Mouse (Mus musculus) brown adipose tissue, adult 24 weeks (tissue): Measurements from ENCODE around the gene Nek11. TPM values are rescaled to one million over a fixed set of nuclear protein-coding genes. Genes with fewer than 3 reads are reported as not detected.

Experiments
- H3K27ac ChIP-seq: fragments of 200-500 bp; replicated peaks from 2 replicates; pipeline ENCODE4 v1.5.1; 2012; ENCODE audit warnings: low read depth, mild to moderate bottlenecking, low read length
- H3K4me1 ChIP-seq: fragments of 200-500 bp; 2 replicates; pipeline ENCODE4 v1.6.1; 2012; ENCODE audit warnings: low read length, mixed read lengths; ENCODE audit not compliant: control insufficient read depth, insufficient read depth, insufficient read length
- H3K4me3 ChIP-seq: fragments of 200-500 bp; 2 replicates; pipeline ENCODE4 v1.5.1; 2012; ENCODE audit warnings: low read depth, mild to moderate bottlenecking, low read length, moderate library complexity; ENCODE audit not compliant: insufficient read depth
- polyA plus RNA-seq: library from polyadenylated mRNA; stranded (reverse); fragments of >200 nt; gene quantifications from 2 replicates; pipeline ENCODE4 v1.2.4, GENCODE M21; 2012; ENCODE audit not compliant: missing spikeins, insufficient read depth, insufficient read length

The Nek11 gene
- polyA plus RNA-seq, 1 experiment: not detected

DNA sequence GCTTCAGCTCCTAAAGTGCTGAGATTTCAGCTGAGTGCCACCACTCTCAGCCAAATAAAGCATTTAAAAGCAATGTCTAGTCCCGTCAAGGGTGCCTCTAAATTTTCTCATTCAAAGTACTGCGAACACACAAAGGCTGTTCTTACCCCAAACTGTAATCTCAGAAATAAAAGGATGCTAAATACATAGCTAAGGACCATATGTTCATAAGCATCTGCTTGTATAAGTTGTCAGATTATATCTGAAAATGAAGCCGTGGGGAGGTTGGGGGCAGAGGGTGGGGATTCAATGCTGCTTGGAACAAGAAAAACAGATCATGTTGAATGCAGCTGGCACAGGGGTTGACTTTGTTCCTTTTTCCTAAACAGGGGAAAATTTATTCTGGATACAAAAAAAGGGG, 120.4 kb downstream of the Nek11 start:
- H3K4me1 ChIP-seq: no peaks in the 10 kb centered on the region

DNA sequence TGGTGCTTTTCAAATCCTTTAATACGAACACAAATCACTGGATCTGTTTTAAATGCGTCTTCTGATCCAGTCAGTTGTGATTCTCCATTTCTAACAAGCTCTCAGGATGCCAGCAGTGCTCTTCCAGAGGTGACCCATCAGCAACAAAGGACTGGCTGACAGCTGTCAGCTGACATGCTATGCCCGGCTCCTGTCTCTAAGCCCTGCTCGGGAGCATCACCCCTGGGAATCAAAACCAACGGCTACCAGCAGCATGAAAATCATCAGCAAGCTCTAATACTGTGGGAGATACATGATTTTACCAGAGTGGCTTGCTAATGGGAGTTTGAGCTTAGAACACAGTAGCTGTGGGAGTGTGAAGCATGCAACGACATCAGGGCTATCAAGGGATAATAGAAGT, 121.0 kb downstream of the Nek11 start:
- Histone ChIP-seq H3K4me1 (no peaks in the 10 kb centered on the region), H3K27ac (no peak overlapping the region), H3K4me3 (no peak overlapping the region)

More for the DNA sequence above, 120.4 kb downstream of the Nek11 start:
- Histone ChIP-seq H3K27ac (no peak overlapping the region), H3K4me3 (no peak overlapping the region)

DNA sequence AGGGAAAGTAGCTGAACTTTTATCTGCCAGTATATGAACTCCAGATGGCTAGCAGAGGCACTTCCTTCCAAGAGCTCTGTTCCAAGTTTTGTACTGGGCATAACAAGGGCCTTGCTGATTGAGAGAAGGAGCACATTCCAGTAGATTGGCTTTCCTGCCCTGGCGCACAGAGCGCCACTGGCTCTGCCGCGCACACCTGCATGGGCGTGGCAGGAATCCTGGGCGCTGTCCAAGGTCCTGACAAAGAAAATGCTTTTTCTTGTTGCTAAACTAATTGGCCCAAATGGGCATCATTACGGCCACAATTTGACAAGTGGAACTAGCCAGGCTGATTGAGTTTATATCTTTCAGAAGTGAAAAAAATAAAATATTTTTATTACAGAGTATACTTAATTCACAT, 123.1 kb downstream of the Nek11 start:
- no peak overlapping the region for H3K4me3 ChIP-seq
- H3K4me1 ChIP-seq: no peaks in the 10 kb centered on the region
- H3K27ac ChIP-seq: no peak overlapping the region

DNA sequence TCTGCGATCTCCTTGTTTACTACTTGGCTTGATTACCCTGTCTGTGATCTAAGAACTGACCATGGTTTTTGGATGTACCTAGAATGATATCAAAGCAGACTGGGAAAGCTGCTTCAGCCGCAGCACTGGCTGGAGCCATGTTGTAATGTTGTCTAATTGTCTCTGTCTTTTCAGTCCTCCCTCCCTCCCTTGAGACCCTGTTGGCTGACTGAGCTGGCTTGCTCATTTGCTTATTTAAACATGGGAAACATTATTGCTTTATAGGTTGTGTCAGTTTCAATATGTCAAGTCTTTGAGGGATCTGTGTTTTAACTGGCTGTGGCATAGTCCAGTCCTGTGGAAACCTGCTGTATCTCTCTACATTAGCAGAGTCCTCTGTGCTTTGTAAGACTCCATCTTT, 132.2 kb downstream of the Nek11 start:
- Histone ChIP-seq H3K4me3 (no peak overlapping the region), H3K27ac (no peak overlapping the region), H3K4me1 (no peaks in the 10 kb centered on the region)

DNA sequence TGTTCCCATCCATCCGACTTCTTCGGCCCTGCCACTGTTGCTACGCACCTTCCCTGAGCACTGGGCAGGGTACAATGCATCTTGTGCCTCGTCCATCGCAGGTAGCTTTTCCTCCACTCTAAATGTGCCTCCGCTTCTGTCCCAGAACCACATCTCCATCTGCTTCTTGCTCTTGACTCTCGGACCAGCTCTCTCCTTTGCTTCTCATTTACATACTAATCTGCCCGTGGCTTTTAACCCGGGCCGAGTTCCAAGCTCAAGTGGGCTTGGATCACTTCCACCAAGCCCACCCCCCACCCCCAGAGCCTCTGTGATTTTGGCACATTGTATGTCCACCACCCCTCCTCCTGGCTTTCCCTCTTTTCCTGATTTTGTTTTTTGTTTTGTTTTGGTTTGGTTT, 137.7 kb downstream of the Nek11 start:
- Histone ChIP-seq H3K27ac (no peak overlapping the region), H3K4me1 (no peaks in the 10 kb centered on the region), H3K4me3 (no peak overlapping the region)

DNA sequence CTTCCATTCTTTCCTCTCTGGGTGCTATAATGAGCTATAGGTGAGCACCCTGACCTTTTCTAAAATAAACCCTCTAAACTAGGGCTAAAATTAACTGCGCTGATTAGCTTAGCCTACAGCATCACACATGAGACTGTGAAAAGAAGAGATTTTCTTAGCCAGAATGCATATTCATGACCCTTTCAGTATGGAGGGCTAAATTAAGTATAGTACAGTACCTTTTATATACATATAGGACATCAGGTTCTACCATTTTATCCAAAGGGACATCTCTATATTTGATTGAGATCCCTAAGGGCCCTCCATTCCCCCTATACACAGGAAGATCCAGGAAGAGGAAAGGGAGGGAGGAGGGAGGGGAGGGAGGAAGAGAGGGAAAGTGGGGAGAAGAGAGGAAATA, 141.2 kb downstream of the Nek11 start:
- Histone ChIP-seq H3K4me3 (no peak overlapping the region), H3K27ac (no peak overlapping the region), H3K4me1 (no peaks in the 10 kb centered on the region)

DNA sequence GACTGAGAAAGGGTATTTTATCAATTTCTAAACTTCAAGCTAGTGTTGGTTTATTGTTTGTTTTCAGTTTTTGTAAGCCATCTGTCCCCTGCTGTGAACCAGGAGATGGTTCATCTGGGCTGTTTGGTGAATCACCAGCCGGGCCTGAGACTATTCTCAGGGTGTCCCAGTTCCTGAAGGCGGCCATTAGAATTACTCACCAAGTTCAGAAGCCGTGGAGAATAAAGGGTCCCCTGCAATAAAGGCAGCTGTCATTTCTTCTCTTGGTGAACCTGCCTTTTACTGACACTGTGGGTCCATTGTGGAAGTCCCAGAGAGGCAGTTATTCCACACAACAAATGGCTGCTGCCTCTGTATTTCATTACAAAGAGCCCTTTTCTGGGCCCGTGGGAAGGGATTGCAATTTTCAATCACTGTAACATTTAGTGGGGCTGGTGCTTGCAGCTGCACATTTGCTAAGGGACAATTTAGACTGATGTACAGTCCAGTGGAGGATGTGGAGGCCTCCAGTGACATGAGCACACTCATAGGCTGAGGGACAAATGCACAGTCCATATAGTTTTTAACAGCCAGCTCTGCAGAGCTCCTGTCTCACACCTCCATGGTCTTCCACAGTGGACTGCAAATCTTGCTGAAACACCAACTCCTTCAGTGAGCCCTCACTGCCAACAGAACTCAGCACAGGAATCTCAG, 142.8 kb downstream of the Nek11 start:
- H3K4me1 ChIP-seq: no peaks in the 10 kb centered on the region
- H3K27ac ChIP-seq: no peak overlapping the region
- no peak overlapping the region for H3K4me3 ChIP-seq

DNA sequence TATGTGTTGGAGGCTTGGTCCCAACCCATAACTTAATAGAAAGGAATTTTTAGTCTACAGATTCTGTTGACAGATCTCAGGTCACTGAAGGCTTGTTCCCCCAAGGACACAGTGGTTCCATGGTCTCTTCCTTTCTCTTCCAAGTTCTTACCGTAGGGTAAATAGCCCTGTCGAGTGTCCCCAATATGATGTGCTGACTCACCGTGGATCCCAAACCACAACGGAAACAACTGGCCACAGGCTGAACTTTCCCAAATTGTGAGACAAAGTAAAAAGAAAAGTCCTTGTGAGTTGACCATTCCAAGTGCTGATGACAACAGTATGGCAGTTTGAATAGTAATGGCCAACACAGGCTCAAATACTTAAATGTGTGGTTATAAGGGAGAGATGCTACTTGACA, 144.1 kb downstream of the Nek11 start:
- Histone ChIP-seq H3K4me1 (no peaks in the 10 kb centered on the region), H3K27ac (no peak overlapping the region), H3K4me3 (no peak overlapping the region)

DNA sequence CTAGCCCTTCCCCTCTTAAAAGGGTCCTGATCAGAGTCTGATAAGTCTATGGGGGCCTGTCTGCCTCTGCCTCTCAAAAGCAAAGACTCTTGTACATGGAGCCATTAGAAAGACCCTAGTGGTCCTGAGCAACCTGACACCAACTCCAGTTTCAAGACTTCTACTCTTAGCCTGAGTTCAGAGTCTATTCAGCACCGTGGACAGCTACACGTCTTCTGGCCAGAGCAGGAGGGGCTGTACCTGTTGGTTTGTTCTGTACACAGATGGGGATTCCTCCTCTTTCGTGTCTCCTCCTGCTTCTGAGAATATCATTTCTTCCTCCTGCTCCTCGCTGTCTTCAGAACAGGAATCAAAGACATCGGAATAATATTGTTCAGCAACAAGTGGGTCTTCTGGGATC, 151.3 kb downstream of the Nek11 start:
- H3K4me1 ChIP-seq: no peaks in the 10 kb centered on the region
- H3K27ac ChIP-seq: no peak overlapping the region
- H3K4me3 ChIP-seq: no peak overlapping the region

DNA sequence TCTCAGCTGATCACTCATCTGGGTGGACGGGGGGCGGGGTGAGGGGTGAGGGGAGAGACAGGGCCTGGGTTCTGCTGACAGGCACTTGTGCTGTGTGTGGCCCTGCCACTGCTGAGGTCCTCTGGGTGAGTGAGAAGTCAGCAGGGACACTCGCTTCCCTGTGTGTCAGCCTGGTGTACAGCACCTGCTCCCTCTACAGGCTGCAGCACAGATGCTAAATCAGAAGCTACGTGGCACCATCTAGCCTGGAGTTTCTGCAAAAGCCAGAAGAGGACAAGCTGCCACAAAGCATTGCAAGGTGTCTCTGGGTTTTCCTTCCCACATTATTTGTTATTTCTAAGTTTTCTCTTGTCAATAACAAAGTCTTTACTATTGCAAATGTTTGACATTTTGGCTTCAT, 180.9 kb downstream of the Nek11 start:
- no peak overlapping the region for H3K4me3 ChIP-seq
- H3K4me1 ChIP-seq: no peaks in the 10 kb centered on the region
- H3K27ac ChIP-seq: no peak overlapping the region

DNA sequence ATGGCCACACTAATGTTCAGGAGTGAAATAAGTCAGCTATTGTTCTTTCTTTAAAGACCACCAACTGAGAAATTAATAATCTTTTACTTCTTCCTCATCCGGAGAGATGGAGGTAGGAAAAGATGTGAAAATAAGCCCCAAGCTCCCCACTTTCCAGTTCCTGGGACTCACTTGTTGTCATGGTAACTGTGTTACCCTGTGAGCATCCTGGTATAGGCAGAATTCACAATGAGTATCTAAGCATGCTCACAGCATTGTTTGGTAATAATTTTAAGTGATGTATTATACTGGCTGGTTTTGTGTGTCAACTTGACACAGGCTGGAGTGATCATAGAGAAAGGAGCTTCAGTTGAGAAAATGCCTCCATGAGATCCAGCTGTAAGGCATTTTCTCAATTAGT, 195.0 kb downstream of the Nek11 start:
- no peak overlapping the region for H3K4me3 ChIP-seq
- H3K27ac ChIP-seq: no peak overlapping the region
- H3K4me1 ChIP-seq: no peaks in the 10 kb centered on the region

DNA sequence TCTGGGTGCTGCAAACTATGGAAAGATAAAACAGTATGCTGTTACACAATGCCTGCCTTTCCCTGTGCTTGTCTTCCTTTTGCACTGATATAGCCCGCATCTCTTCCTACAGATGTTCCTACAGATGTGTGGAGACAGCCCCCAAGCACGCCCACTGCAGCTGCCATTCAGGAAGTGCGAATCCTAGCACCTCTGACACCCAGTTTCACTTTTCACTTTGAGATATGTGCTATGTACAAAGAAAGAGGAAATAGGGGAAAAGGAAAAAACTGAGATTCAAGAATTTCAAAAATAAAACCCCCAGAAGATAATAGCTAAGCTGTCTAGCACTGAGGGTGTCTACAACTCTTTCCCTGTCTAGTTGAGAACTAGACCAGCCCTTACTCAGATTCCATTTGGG, 208.6 kb downstream of the Nek11 start:
- Histone ChIP-seq H3K27ac (no peak overlapping the region), H3K4me1 (no peaks in the 10 kb centered on the region), H3K4me3 (no peak overlapping the region)

DNA sequence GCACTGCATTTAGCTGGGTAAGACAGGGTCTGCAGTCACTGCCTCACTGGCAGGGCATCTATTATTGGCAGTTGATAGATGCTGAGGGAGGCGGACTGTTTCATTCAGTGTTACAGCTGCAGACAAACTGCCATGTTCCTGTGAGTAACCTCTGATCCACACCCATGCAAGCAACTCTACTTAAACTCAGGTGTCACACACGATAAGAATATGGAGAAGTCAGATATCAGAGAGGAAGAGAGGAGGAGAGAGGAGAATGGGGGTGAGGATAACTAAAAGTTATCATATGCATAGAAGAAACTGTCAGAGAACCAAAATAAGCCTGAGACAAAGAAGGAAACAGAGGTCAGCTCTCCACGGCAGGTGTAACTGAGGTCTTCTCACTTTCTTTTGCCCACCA, 212.9 kb downstream of the Nek11 start:
- Histone ChIP-seq H3K4me1 (no peaks in the 10 kb centered on the region), H3K4me3 (no peak overlapping the region), H3K27ac (no peak overlapping the region)

DNA sequence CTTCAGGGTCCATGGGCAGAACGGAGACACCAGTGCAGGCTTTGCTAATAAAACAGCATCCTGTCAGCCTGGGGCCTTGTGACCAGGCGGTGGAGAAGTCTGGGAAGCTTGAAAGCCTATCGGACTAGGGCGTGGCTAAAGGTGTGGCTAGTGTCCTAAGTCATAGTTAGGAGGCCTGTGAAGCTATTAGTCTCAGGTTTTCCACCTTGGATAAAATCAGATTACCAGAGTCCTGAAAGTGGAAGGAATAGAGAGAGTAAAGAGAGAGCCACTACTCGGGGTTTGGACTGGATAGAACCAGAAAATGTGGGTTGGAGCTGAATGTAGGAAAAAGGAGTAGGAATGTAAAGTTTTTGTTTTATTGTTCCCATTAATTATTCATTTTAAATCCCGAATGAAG, 250.3 kb downstream of the Nek11 start, which contains the start of gene 1700080E11Rik:
Gene 1700080E11Rik, minus strand, starts transcription at position 101 of the 400 bp plus-strand sequence.
- Histone ChIP-seq H3K4me1 (no peaks in the 10 kb centered on the region), H3K27ac (no peak within 1 kb of the TSS), H3K4me3 (no peak within 1 kb of the TSS)

DNA sequence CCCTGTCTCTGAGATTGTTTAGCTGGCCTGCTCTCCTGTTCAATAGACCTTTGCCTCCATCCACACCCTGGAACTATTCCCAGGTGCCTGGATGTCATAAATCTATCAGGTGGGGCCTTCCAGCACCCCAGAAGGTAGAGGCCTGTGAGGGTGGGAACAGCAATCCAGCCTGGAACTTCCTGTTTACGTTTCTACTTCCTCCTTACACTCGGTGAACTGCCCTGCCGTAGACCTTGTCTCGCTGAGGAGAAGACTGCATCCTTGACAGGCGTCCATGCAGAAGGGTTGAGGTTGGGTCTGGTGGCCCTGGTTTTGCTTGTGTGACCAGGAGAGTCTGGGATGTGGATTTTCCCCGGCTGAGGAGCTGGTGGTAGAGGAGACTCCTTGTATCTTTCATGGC, 256.1 kb downstream of the Nek11 start:
- H3K27ac ChIP-seq: no peak overlapping the region
- H3K4me1 ChIP-seq: no peaks in the 10 kb centered on the region
- no peak overlapping the region for H3K4me3 ChIP-seq

DNA sequence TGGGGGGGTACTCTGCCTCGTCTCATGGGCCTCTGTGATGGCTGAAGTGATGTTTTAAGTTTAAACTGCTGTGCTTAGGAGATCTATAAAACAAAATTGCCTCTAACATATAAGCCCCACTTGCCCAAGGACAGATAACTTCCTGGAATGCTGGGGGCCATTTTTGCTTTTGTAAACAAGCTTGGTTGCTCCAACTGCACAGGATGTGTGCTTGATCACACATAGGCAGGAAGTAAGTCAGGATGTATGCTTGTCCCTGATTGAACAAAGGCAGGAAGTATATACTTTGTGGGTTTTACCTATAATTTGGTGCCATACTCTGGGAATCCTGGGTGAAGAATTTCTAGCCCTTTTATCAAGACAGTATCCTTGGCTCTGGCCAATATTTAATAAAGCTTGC, 258.9 kb downstream of the Nek11 start:
- Histone ChIP-seq H3K27ac (no peak overlapping the region), H3K4me3 (no peak overlapping the region), H3K4me1 (peaks cover 5% of the 10 kb centered on the region; the same call in 1 of the 2 replicates)
